Mouse (Mus musculus): ENCODE measurements around the gene Gal3st1.
"Not testable (repeated sequence)": the region's sequence is repeated elsewhere in the genome, so short reads cannot be mapped to it uniquely, and the experiment has no call there.

GRCm38 (mm10) chr11:4022111-4022510 is 38.7 kb downstream of the Gal3st1 start:
- not testable (repeated sequence) for TF ChIP-seq POLR2A (IDR thresholded peaks at IDR 0.05; ENCODE audit: borderline replicate concordance, insufficient read depth, low read length); CTCF (IDR thresholded peaks at IDR 0.05; ENCODE audit: borderline replicate concordance, insufficient read depth, low read depth, low read length)

Data from cerebellum, adult 2 months (tissue).